In genomic region chr2:30807147-30807647, GRCm38 (mm10) we compare ENCODE assay signal across 8 mouse cellular contexts. TPM values are rescaled to one million over a fixed set of nuclear protein-coding genes. Genes with fewer than 3 reads are reported as not detected.
DNase-seq lines count a peak whose midpoint lies in the region; ATAC-seq and TF ChIP-seq lines count a peak whose summit lies in the region.

No protein-coding gene starts in this region.

- intact Hi-C loops in heart, postnatal 25 days (cut with DNase I), result no loop called here
- intact Hi-C loops in gastrocnemius, postnatal 14 days (cut with DNase I; ENCODE audit: low total_unique reads), result no loop called here

- WGBS in heart, embryonic 13.5 days, result 7% methylated on average over 28 of the region's 28 CpGs
- WGBS in forebrain, postnatal 0 days, result 6% methylated on average over 28 of the region's 28 CpGs

- peaks cover 35% of the 10 kb centered on the region for H3K4me1 ChIP-seq in heart, embryonic 13.5 days
- peaks cover 8 to 17% of the 10 kb centered on the region in 2 experiments; a peak in 3 of 4 replicates for H3K4me1 ChIP-seq in ES-E14 (ENCODE audit: control insufficient read depth in 2 of 2, insufficient read depth in 2 of 2, low read length in 2 of 2, poor library complexity in 1 of 2)
- H3K4me1 ChIP-seq in forebrain, postnatal 0 days (ENCODE audit: insufficient read depth), result peaks cover 3% of the 10 kb centered on the region

- peaks cover 13% of the 10 kb centered on the region for H3K27me3 ChIP-seq in heart, embryonic 13.5 days (replicated peaks)
- no peaks in the 10 kb centered on the region for H3K27me3 ChIP-seq in forebrain, postnatal 0 days (ENCODE audit: insufficient read depth, low read length)

- in situ Hi-C loops in ES-E14 (cut with MboI; ENCODE audit: low sequenced_read_pairs in 2 of 2, unreplicated experiment in 2 of 2), result no loop called here

- ATAC-seq in heart, embryonic 13.5 days (ENCODE audit: extremely low read depth, insufficient number of reproducible peaks, low FRiP score, low TSS enrichment), result no peak
- peak; percentile 61 for ATAC-seq in forebrain, postnatal 0 days
- peak; percentile 6; the same call in 1 of the 2 replicates for ATAC-seq in megakaryocyte progenitor cell, adult 5-6 weeks (replicated peaks; ENCODE audit: poor library complexity)

- no peaks in the 10 kb centered on the region for H3K9me3 ChIP-seq in heart, embryonic 13.5 days
- no peaks in the 10 kb centered on the region for H3K9me3 ChIP-seq in ES-E14 (ENCODE audit: control insufficient read depth, insufficient read depth, low read depth, low read length)
- H3K9me3 ChIP-seq in forebrain, postnatal 0 days (ENCODE audit: low read length), result no peaks in the 10 kb centered on the region

- peak overlapping the region; percentile 80 for H3K27ac ChIP-seq in heart, embryonic 13.5 days (replicated peaks)
- peak overlapping the region; percentile 32; the same call in 1 of the 2 replicates for H3K27ac ChIP-seq in ES-E14 (ENCODE audit: insufficient read depth, low read depth, low read length, poor library complexity, severe bottlenecking)
- H3K27ac ChIP-seq in forebrain, postnatal 0 days (ENCODE audit: low read depth, low read length), result peak overlapping the region; percentile 85

- peak overlapping the region; percentile 91 for H3K4me3 ChIP-seq in heart, embryonic 13.5 days
- peak overlapping the region; percentile 73 to 87 for H3K4me3 ChIP-seq in ES-E14 (ENCODE audit: insufficient read depth in 1 of 2, low read depth in 1 of 2, low read length in 2 of 2, poor library complexity in 1 of 2, severe bottlenecking in 1 of 2)
- H3K4me3 ChIP-seq in forebrain, postnatal 0 days (ENCODE audit: low read depth, low read length), result peak overlapping the region; percentile 71

- H3K36me3 ChIP-seq in heart, embryonic 13.5 days, result peaks cover 20% of the 10 kb centered on the region
- peaks cover 11% of the 10 kb centered on the region for H3K36me3 ChIP-seq in ES-E14 (ENCODE audit: control insufficient read depth, insufficient read depth, low read length, poor library complexity, severe bottlenecking)
- H3K36me3 ChIP-seq in forebrain, postnatal 0 days (ENCODE audit: insufficient read depth), result no peaks in the 10 kb centered on the region

- no peak for DNase-seq in heart, postnatal 25 days (ENCODE audit: low spot score)
- DNase-seq in ES-E14 (ENCODE audit: low read depth, low spot score), result no peak
- no peak for DNase-seq in forebrain, postnatal 0 days
- no peak for DNase-seq in cerebellum, adult 9-10 months
- no peak for DNase-seq in gastrocnemius, postnatal 14 days
- DNase-seq in cerebellum, adult 18-20 months, result no peak

- peak overlapping the region; percentile 90 for H3K4me2 ChIP-seq in heart, embryonic 13.5 days
- peak overlapping the region; percentile 91 for H3K4me2 ChIP-seq in forebrain, postnatal 0 days (ENCODE audit: low read depth)

- TF ChIP-seq CTCF in forebrain, postnatal 0 days (IDR thresholded peaks at IDR 0.05; ENCODE audit: low read depth), result no peak

- peak overlapping the region; percentile 85 for H3K9ac ChIP-seq in heart, embryonic 13.5 days
- peak overlapping the region; percentile 53; the same call in 1 of the 2 replicates for H3K9ac ChIP-seq in ES-E14 (ENCODE audit: insufficient read depth, low read depth, low read length, poor library complexity, severe bottlenecking)
- H3K9ac ChIP-seq in forebrain, postnatal 0 days, result peak overlapping the region; percentile 94

TF ChIP-seq in ES-E14, 5 proteins besides CTCF, POLR2A, EP300 and RAD21:
- TF ChIP-seq ZC3H11A (IDR thresholded peaks at IDR 0.05; ENCODE audit: borderline replicate concordance, low read depth, low read length), result no peak
- TF ChIP-seq CHD2 (IDR thresholded peaks at IDR 0.05; ENCODE audit: low read depth, low read length), result no peak
- no peak for TF ChIP-seq MAFK (IDR thresholded peaks at IDR 0.05; ENCODE audit: insufficient read depth, low read depth, low read length)
- no peak for TF ChIP-seq HCFC1 (IDR thresholded peaks at IDR 0.05; ENCODE audit: borderline replicate concordance, insufficient read depth, low read length)
- TF ChIP-seq ZNF384 (IDR thresholded peaks at IDR 0.05; ENCODE audit: low read depth, low read length), result no peak

RNA-seq across cellular contexts. Expression of gene Ntmt1, which starts 0.4 kb away (rescaled TPM):
- 72.7 and 81.4 TPM in 2 replicates for polyA plus RNA-seq in heart, embryonic 13.5 days (2015; fragmentation: Nextera tagmentation; extraction: Ambion mirVana)
- total RNA-seq in heart, postnatal 25 days (2021), result 10 to 100 TPM; 30.6 to 31.1 TPM
- 47.3 and 55.2 TPM in 2 replicates for total RNA-seq in ES-E14 (2012; rRNA removed)
- total RNA-seq in forebrain, postnatal 0 days (2014; rRNA removed), result 87.6 and 105 TPM in 2 replicates
- 106 and 107 TPM in 2 replicates for polyA plus RNA-seq in forebrain, postnatal 0 days (2015; fragmentation: Nextera tagmentation; extraction: Ambion mirVana)
- 15.4 and 20.2 TPM in 2 replicates for total RNA-seq in megakaryocyte progenitor cell, adult 5-6 weeks (2015)
- 15.4 and 19.9 TPM in 2 replicates for total RNA-seq in megakaryocyte progenitor cell, adult 5-6 weeks (2017)
- 10 to 100 TPM; 17.0 to 20.8 TPM for total RNA-seq in gastrocnemius, postnatal 14 days (2021)

RNA-seq across cellular contexts. Expression of gene 1700001O22Rik, which starts 3.7 kb away (rescaled TPM):
- 1.7 and 2.1 TPM in 2 replicates for polyA plus RNA-seq in heart, embryonic 13.5 days (2015; fragmentation: Nextera tagmentation; extraction: Ambion mirVana)
- under 1 TPM; 0.26 to 0.70 TPM for total RNA-seq in heart, postnatal 25 days (2021)
- 1.9 and 2.6 TPM in 2 replicates for total RNA-seq in ES-E14 (2012; rRNA removed)
- total RNA-seq in forebrain, postnatal 0 days (2014; rRNA removed), result 0.77 and 1.8 TPM in 2 replicates
- 1.4 and 1.5 TPM in 2 replicates for polyA plus RNA-seq in forebrain, postnatal 0 days (2015; fragmentation: Nextera tagmentation; extraction: Ambion mirVana)
- total RNA-seq in megakaryocyte progenitor cell, adult 5-6 weeks (2015), result not detected in 2 replicates
- total RNA-seq in megakaryocyte progenitor cell, adult 5-6 weeks (2017), result not detected in 2 replicates
- under 1 TPM; 0.44 to 0.45 TPM for total RNA-seq in gastrocnemius, postnatal 14 days (2021)

RNA-seq across cellular contexts. Expression of gene Asb6, which starts 22.9 kb away (rescaled TPM):
- polyA plus RNA-seq in heart, embryonic 13.5 days (2015; fragmentation: Nextera tagmentation; extraction: Ambion mirVana), result 20.0 and 21.8 TPM in 2 replicates
- total RNA-seq in heart, postnatal 25 days (2021), result 1 to 10 TPM; 9.3 to 9.5 TPM
- 73.6 and 88.1 TPM in 2 replicates for total RNA-seq in ES-E14 (2012; rRNA removed)
- 32.7 and 45.2 TPM in 2 replicates for total RNA-seq in forebrain, postnatal 0 days (2014; rRNA removed)
- 31.3 and 36.0 TPM in 2 replicates for polyA plus RNA-seq in forebrain, postnatal 0 days (2015; fragmentation: Nextera tagmentation; extraction: Ambion mirVana)
- total RNA-seq in megakaryocyte progenitor cell, adult 5-6 weeks (2015), result 8.2 and 11.0 TPM in 2 replicates
- 23.9 and 24.2 TPM in 2 replicates for total RNA-seq in megakaryocyte progenitor cell, adult 5-6 weeks (2017)
- total RNA-seq in gastrocnemius, postnatal 14 days (2021), result 1 to 10 TPM; 7.0 to 7.5 TPM

RNA-seq across cellular contexts. Expression of gene Prrx2, which starts 27.6 kb away (rescaled TPM):
- polyA plus RNA-seq in heart, embryonic 13.5 days (2015; fragmentation: Nextera tagmentation; extraction: Ambion mirVana), result 30.3 and 37.0 TPM in 2 replicates
- 1 to 10 TPM in 1 of 2 experiments, under 1 TPM in 1; 0.61 to 1.9 TPM for total RNA-seq in heart, postnatal 25 days (2021)
- total RNA-seq in ES-E14 (2012; rRNA removed), result 8.7 and 16.2 TPM in 2 replicates
- total RNA-seq in forebrain, postnatal 0 days (2014; rRNA removed), result 2.5 and 4.1 TPM in 2 replicates
- polyA plus RNA-seq in forebrain, postnatal 0 days (2015; fragmentation: Nextera tagmentation; extraction: Ambion mirVana), result 3.6 and 3.7 TPM in 2 replicates
- total RNA-seq in megakaryocyte progenitor cell, adult 5-6 weeks (2015), result not detected in 2 replicates
- not detected in 2 replicates for total RNA-seq in megakaryocyte progenitor cell, adult 5-6 weeks (2017)
- total RNA-seq in gastrocnemius, postnatal 14 days (2021), result 1 to 10 TPM; 2.0 to 3.5 TPM

Comparison
In these comparisons a context has a peak if more than half of its experiments do, and no peak if none do; other contexts are left out.
1. H3K27ac ChIP-seq: peak in every context shown above with its lines; median percentile 85 in forebrain, postnatal 0 days; 80 in heart, embryonic 13.5 days; 32 in ES-E14.